Mouse (Mus musculus) kidney, postnatal 10 days (tissue): Measurements from ENCODE around the gene Akr1b7.
"Not testable (repeated sequence)": the region's sequence is repeated elsewhere in the genome, so short reads cannot be mapped to it uniquely, and the experiment has no call there.

Experiments used
- DNase-seq: peaks from one replicate; pipeline ENCODE4 v3.0.0; 2021; ENCODE audit warnings: mixed read lengths

Akr1b7 gene

DNA sequence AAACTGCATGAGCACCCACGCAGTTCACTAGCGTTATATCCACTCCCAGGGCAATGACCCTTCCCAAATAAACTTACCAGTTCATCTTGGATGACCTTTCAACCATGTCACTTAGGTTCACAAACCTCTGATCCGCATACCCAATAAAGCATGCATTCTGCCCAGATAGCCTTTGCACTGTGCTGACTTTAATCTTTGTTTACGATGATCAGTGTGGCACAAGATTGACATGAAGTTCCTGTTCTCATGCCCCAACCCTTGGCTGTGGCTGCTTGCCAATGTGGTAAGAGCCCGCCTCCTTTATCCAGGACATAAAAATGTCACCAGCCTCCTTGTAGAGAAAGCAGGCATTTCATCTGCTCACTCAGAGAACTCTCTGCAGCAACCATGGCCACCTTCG lies at the start of gene Akr1b7:
Gene Akr1b7, plus strand, starts transcription at position 312 of the 400 bp plus-strand sequence.
- peak; percentile 54 for DNase-seq

DNA sequence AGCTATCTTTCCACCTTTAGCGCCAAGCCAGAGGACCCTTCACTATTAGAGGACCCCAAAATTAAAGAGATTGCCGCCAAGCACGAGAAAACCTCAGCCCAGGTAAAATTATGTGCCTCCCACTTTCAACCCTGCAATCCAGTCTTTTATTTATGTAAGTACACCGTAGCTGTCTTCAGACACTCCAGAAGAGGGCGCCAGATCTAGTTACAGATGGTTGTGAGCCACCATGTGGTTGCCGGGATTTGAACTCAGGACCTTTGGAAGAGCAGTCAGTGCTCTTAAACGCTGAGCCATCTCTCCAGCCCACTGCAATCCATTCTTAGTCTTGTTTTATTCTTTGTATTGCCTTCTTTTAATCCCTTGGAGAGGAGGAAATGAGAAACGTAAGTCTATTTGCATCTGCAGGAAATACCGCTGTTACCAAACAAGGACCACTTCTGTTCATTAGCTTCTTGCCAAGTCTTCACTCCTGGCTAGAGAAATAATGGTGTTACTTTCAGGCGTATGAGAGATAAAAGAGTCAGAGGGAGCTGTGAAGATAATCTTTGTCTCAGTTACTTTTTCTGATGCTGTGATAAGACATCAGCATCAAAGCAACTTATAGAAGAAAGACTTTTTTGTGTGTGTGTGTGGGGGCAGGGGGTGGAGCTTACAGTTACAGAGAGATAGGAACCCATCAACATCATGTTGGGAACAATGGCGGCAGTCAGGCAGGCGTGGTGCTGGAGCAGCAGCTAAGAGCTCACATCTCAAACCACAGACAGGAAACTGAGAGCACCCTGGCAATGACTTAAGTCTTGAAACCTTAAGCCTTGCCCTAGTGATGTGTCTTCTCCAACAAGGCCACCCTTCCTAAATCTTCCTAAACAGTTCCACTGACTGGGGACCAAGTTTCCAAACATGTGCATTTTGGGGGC lies 47.7 kb upstream of the Akr1b7 start:
- no peak for DNase-seq

GRCm38 (mm10) chr6:34367998-34368397 lies 44.1 kb upstream of the Akr1b7 start:
- no peak for DNase-seq

GRCm38 (mm10) chr6:34370081-34370480 lies 42.1 kb upstream of the Akr1b7 start:
- DNase-seq: no peak

- peak; percentile 87 for DNase-seq
These were observed 40.3 kb upstream of the Akr1b7 start for GRCm38 (mm10) chr6:34371700-34372351.

- DNase-seq: no peak
These were observed 38.3 kb upstream of the Akr1b7 start for GRCm38 (mm10) chr6:34373841-34374240.

DNA sequence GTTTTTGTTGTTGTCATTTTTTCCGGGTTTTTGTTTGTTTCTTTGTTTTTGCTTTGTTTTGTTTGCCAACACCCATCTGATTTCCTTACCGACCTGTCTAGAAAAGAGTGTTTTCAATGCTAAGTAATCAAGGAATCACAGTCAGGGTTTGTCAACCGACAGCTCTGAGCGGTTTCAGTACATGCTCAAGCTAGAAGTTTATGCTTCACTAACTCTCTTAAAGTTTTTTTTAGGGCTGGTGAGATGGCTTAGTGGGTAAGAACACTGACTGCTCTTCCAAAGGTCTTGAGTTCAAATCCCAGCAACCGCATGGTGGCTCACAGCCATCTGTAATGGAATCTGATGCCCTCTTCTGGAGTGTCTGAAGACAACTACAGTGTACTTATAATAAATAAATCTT lies 36.2 kb upstream of the Akr1b7 start:
- not testable (repeated sequence) for DNase-seq

DNA sequence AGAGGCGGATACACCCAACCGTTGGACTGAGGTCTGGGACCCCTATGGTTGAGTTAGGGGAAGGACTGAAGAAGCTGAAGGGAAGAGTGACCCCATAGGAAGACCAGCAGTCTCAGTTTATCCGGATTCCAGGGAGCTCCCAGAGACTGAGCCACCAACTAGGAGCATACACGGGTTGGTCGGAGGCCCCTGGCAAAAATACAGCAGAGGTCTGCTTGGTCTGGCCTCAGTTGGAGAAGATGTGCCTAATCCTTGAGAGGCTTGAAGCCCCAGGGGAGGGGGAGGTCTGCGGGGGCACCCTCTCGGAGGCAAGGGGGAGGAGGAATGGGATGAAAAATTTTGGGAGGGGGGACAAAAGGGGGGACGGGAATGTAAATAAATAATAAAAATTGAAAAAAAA lies 28.7 kb upstream of the Akr1b7 start:
- no peak for DNase-seq

- DNase-seq: peak; percentile 87
These were observed 27.9 kb upstream of the Akr1b7 start, which contains the start of gene Akr1b10 for GRCm38 (mm10) chr6:34384110-34384661. Gene Akr1b10, plus strand, starts transcription at chr6:34384218.

- peak; percentile 83 for DNase-seq
These were observed 27.3 kb upstream of the Akr1b7 start for GRCm38 (mm10) chr6:34384701-34385370.

DNA sequence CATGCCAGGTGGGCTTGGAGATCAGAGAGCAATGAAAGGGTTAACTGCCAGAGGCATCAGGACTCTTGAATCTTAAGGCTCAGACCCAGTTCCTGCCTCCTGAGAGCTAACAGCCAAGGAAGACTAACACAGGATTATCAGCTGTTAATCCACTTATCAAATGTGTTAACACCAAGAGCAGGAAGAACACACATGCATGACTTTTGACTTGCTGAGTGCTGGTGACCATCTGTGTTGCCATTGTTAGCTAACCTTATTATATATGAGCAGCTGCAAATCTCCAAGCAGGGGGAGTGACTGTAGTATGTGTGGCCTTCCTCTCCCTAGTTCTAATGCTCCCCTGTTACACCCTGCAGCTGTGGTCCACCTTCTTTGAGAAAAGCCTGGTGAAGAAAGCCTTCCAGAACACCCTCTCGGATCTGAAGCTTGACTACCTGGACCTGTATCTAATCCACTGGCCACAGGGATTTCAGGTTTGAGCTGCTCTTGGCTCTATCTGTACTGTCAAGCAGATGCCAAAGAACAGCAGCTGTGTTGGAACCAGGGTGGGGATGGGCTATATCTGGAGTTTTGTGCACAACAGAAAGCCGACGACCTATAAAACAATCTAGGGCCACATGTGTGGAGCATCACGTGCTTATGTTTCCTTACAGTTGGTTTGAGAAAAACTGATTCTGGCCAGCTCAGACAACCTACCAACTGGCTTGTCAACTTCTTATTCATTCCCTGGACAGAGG lies 23.5 kb upstream of the Akr1b7 start:
- no peak for DNase-seq

DNA sequence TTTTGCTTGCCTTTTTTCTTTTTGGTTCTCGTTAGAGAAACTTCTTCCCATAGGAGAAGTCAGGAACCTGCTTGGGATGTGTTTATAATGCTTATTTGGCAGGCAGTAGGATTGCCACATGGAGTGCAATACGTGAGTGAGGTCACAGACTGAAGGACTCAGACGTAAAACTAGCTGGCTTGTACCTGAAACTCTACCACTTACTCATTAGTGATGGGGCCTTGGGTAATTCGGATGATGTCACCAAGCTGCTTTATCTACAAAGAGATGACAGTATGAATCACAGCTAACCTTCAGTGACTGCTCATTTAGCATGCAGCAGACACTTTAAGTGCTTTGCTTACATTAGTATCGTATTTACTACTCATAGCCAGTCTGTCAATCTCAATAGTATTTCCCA lies 16.2 kb upstream of the Akr1b7 start:
- no peak for DNase-seq

DNA sequence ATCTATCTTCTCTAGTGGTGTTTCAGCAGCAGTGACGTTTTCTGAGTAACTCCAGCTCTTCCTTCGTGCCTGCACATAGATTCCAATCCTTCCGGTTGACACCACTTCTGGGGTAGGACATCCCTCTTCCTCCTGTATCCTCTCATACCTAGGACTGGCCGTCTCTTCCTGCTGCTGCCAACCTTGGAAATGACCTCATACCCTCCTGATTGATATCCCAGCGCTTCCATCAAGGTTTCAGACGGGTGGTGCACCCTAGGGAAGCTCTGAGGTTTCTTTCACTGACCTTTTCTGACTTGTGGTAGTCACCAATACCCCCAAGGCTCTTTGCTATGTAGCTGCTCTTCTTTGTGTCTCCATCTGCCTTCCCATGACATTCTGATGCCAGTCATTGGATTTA lies 13.7 kb upstream of the Akr1b7 start:
- DNase-seq: no peak

DNA sequence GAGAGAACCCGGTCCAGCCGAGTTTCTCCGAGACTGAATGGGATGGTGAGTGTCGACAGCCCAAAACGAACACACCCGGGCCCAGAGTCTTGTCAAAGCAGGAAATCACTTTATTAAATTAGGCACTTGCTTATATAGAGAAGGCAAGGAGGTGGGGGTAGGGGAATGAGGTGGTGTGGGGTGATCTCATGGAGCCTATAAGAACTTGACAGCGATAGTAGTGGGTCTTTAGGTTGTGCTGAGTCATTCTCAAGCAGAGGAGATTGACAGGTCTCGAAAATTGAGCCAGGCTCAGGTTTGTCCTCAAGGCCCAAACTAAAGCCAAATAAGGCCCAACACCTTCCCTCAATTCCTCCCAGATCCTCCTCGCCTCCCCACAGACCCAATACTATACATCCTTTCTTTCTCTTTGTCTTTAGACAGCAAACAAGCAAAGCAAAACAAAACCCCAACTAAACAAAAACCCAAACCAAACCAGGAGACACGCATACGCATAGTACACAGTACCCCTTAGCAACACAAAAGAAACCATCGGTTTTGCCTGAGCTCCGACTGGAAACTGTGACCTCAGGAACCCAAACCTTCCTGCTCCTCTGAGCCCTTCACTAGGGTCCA lies 12.4 kb upstream of the Akr1b7 start:
- DNase-seq: no peak

DNA sequence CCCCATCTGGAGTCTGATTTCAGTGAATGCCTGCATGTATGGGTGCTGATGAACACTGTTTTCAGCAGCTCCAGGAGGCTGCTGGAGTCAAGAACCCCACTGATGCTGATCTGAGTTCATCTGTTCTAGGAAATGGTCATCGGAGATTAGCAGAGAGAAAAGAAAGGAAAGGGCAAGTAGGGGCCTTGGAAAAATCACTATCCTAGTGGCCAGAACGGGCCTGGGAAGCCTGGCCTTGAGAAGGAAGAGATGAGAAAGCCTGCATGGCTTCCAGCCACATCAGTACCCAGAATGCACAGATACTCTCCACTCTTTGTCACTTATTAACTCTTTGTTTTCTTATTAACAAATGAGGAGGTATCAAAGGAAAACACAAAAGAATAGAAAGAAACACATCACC lies 11.4 kb upstream of the Akr1b7 start:
- DNase-seq: no peak

- no peak for DNase-seq
These were observed 5.4 kb upstream of the Akr1b7 start for GRCm38 (mm10) chr6:34406746-34407145.

GRCm38 (mm10) chr6:34407403-34407802 lies 4.7 kb upstream of the Akr1b7 start:
- DNase-seq: no peak

DNA sequence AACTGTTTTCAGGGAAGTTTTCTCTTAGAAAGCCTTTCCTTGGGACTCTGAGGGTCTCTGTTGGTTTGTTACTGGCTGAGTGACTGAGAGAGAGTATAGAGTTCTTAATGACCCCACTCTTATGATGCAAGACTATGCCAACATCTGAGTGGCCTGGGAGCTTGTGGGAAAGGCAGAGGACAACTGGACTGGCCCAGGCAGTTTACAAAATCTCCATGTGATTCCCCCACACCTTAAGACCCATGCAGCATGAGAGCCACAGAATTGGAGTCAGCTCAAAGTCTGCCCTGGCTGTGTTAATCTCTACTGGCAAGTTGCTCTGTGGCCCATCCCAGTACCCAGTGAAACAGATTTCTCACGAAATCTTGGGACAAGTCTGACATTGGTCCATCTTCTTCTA lies 554 bp downstream of the Akr1b7 start:
- no peak for DNase-seq

DNA sequence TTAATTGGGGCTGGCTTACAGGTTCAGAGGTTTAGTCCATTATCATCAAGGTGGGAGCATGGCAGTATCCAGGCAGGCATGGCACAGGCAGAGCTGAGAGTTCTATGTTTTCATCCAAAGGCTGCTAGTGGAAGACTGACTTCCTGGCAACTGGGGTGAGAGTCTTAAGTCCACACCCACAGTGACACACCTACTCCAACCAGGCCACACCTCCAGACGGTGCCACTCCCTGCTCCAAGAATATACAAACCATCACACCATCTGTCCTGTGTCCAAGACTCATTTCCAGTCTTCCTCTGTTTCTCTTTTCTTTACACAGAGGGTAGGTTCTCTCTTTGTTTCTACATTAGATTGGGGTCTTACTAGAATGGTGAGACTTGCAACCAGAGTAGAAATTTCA lies 1.3 kb downstream of the Akr1b7 start:
- not testable (repeated sequence) for DNase-seq

DNA sequence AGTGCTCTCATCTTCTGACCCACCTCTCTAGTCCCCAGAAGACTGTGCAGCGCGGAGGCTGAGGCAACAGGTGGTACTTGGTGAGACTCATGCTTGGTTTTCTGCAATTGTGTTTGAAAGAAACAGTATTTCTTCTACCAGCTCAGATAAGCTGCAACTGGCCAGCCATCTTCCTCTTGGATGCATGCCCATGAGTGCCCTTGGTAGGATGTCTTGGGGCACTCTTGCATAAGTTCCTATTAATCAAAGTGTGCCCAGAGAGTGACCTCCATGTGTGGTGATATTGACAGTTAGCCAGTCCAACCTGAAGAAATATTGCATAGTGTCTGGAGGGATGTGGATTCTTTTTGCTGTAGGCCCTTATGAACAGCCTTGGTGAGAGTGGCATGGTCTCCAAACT lies 4.4 kb downstream of the Akr1b7 start:
- DNase-seq: no peak

GRCm38 (mm10) chr6:34419071-34419470 lies 6.9 kb downstream of the Akr1b7 start:
- DNase-seq: no peak

DNA sequence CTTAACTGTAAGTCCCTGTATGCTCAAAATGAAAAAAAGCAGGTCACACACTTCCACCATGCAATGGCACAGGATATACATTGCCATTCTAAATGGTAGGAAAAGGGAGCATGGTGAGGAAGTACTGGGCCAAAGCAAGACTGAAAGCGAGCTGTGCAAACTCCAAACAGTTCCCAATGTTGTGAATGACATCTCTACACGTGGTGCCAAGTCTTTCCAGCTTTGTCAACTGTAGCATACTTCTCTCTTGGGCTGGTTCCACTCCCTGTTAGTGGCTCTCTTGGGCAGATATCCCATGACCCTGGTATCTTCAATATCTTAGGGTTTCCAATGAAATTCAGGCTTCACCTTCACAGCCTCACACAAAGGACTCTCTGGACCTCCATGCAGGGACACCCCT lies 26.9 kb downstream of the Akr1b7 start:
- no peak for DNase-seq
